Comparison of ENCODE assay signal across 25 mouse cellular contexts in genomic region chr8:117764625-117765024, GRCm38 (mm10). TPM values are rescaled to one million over a fixed set of nuclear protein-coding genes. Genes with fewer than 3 reads are reported as not detected.
DNase-seq lines count a peak whose midpoint lies in the region; ATAC-seq and TF ChIP-seq lines count a peak whose summit lies in the region.
"Had no signal": no experiment of that assay in that cellular context is flagged by ENCODE, and none has a peak within 500 bp of the region (broad histone marks: within the 10 kb centered on the region; RNA-seq: fewer than 3 reads in every experiment).

No protein-coding gene starts in this region.

- H3K4me2 ChIP-seq in stomach, embryonic 15.5 days: no peak overlapping the region
- H3K4me2 ChIP-seq in liver, embryonic 11.5 days: no peak overlapping the region
- no peak overlapping the region for H3K4me2 ChIP-seq in heart, embryonic 12.5 days
- H3K4me2 ChIP-seq: embryonic facial prominence, embryonic 13.5 days; forebrain, embryonic 12.5 days; forebrain, embryonic 15.5 days; heart, embryonic 11.5 days; heart, embryonic 15.5 days; hindbrain, embryonic 14.5 days had no signal

- ATAC-seq in Patski: peak; percentile 55
- peak; percentile 47; the same call in 1 of the 2 replicates for ATAC-seq in stomach, embryonic 15.5 days (ENCODE audit: insufficient read depth, low FRiP score, low read depth)
- ATAC-seq in liver, embryonic 11.5 days (replicated peaks; ENCODE audit: low FRiP score): no peak
- ATAC-seq in heart, embryonic 12.5 days (ENCODE audit: insufficient number of reproducible peaks, low FRiP score): no peak
- ATAC-seq: forebrain, embryonic 15.5 days; hindbrain, postnatal 0 days; inflammation-experienced regulatory T-cells, adult 6 months; intestine, embryonic 16.5 days had no signal

- CTCF ChIA-PET in Patski (lab: Charles Lee): no interaction called here

- POLR2A ChIA-PET in Patski (lab: Charles Lee): no interaction called here

- no peak overlapping the region; the same call in 1 of the 2 replicates for H3K9ac ChIP-seq in stomach, embryonic 15.5 days
- H3K9ac ChIP-seq in liver, embryonic 11.5 days (ENCODE audit: low read depth, low read length): no peak overlapping the region
- no peak overlapping the region for H3K9ac ChIP-seq in heart, embryonic 12.5 days
- H3K9ac ChIP-seq: embryonic facial prominence, embryonic 13.5 days; forebrain, embryonic 12.5 days; forebrain, embryonic 15.5 days; heart, embryonic 15.5 days; hindbrain, embryonic 14.5 days had no signal

- WGBS in stomach, embryonic 15.5 days: 47% methylated on average over 4 of the region's 4 CpGs
- 54% methylated on average over 4 of the region's 4 CpGs for WGBS in liver, embryonic 11.5 days
- WGBS in heart, embryonic 12.5 days: 48% methylated on average over 4 of the region's 4 CpGs

- no peaks in the 10 kb centered on the region for H3K4me1 ChIP-seq in stomach, embryonic 15.5 days
- H3K4me1 ChIP-seq in liver, embryonic 11.5 days (replicated peaks; ENCODE audit: control insufficient read depth, insufficient read depth, low read length): peaks cover 5% of the 10 kb centered on the region; the same call in 1 of the 2 replicates
- no peaks in the 10 kb centered on the region; the same call in 1 of the 2 replicates for H3K4me1 ChIP-seq in heart, embryonic 12.5 days (replicated peaks)
- H3K4me1 ChIP-seq: embryonic facial prominence, embryonic 13.5 days; forebrain, embryonic 12.5 days; forebrain, embryonic 15.5 days; heart, embryonic 15.5 days had no signal

- H3K27ac ChIP-seq in stomach, embryonic 15.5 days: peak overlapping the region; percentile 37; the same call in 1 of the 2 replicates
- H3K27ac ChIP-seq in liver, embryonic 11.5 days (ENCODE audit: low read depth, low read length): no peak overlapping the region
- H3K27ac ChIP-seq in heart, embryonic 12.5 days (ENCODE audit: poor library complexity, severe bottlenecking): no peak overlapping the region
- H3K27ac ChIP-seq: embryonic facial prominence, embryonic 13.5 days; forebrain, embryonic 12.5 days; forebrain, embryonic 15.5 days; heart, adult 2 months; heart, embryonic 15.5 days; hindbrain, embryonic 14.5 days; hindbrain, postnatal 0 days had no signal

- no peak overlapping the region for H3K4me3 ChIP-seq in stomach, embryonic 15.5 days (replicated peaks)
- no peak overlapping the region for H3K4me3 ChIP-seq in liver, embryonic 11.5 days (ENCODE audit: low read depth, low read length)
- no peak overlapping the region for H3K4me3 ChIP-seq in heart, embryonic 12.5 days
- H3K4me3 ChIP-seq: embryonic facial prominence, embryonic 13.5 days; forebrain, embryonic 12.5 days; forebrain, embryonic 15.5 days; heart, adult 2 months; heart, embryonic 15.5 days had no signal

- DNase-seq in 3T3-L1 (ENCODE audit: low read depth, low spot score) (peak; percentile 25), Patski (ENCODE audit: low read depth, low spot score) (no peak)
- DNase-seq in liver, embryonic 11.5 days (ENCODE audit: low spot score): no peak
- DNase-seq in right cerebral cortex, postnatal 36 days (ENCODE audit: low spot score in 2 of 2): no peak
- DNase-seq: adrenal gland, adult 2 months; adrenal gland, postnatal 14 days; cerebellum, adult 11 months; cerebellum, adult 2 months; cerebellum, adult 9-11 months; cerebellum, postnatal 25 days; gastrocnemius, postnatal 25 days; heart, adult 2 months; heart, postnatal 10 days; heart, postnatal 4 days had no signal

- no peaks in the 10 kb centered on the region for H3K9me3 ChIP-seq in stomach, embryonic 15.5 days
- H3K9me3 ChIP-seq in liver, embryonic 11.5 days (ENCODE audit: control insufficient read depth, low read length): no peaks in the 10 kb centered on the region
- no peaks in the 10 kb centered on the region; the same call in 1 of the 2 replicates for H3K9me3 ChIP-seq in heart, embryonic 12.5 days (replicated peaks)
- H3K9me3 ChIP-seq: embryonic facial prominence, embryonic 13.5 days; forebrain, embryonic 12.5 days; forebrain, embryonic 15.5 days; heart, embryonic 15.5 days had no signal

- no peaks in the 10 kb centered on the region for H3K27me3 ChIP-seq in Patski
- no peaks in the 10 kb centered on the region for H3K27me3 ChIP-seq in stomach, embryonic 15.5 days (replicated peaks)
- no peaks in the 10 kb centered on the region for H3K27me3 ChIP-seq in liver, embryonic 11.5 days (replicated peaks; ENCODE audit: control insufficient read depth, insufficient read depth, low read length)
- H3K27me3 ChIP-seq in heart, embryonic 12.5 days (replicated peaks): 0 out of 2 replicates have a peak, but pooled peaks cover 4% of the 10 kb centered on the region
- H3K27me3 ChIP-seq: embryonic facial prominence, embryonic 13.5 days; forebrain, embryonic 12.5 days; forebrain, embryonic 15.5 days; heart, embryonic 15.5 days had no signal

- no peaks in the 10 kb centered on the region for H3K36me3 ChIP-seq in stomach, embryonic 15.5 days
- H3K36me3 ChIP-seq in liver, embryonic 11.5 days (ENCODE audit: control insufficient read depth, insufficient read depth, low read length): no peaks in the 10 kb centered on the region
- no peaks in the 10 kb centered on the region for H3K36me3 ChIP-seq in heart, embryonic 12.5 days
- H3K36me3 ChIP-seq: embryonic facial prominence, embryonic 13.5 days; forebrain, embryonic 12.5 days; forebrain, embryonic 15.5 days; heart, embryonic 15.5 days had no signal

- in situ Hi-C loops in Patski (cut with MboI; ENCODE audit: low pct_unique_long_range_greater_than_20kb): no loop called here

- no peak for TF ChIP-seq CTCF in Patski (IDR thresholded peaks at IDR 0.05)

RNA-seq across cellular contexts. Expression of gene Mphosph6, which starts 37.1 kb away (rescaled TPM):
- polyA plus RNA-seq in Patski (2021): 59.3 TPM
- polyA plus RNA-seq in stomach, embryonic 15.5 days (2015; fragmentation: Nextera tagmentation; extraction: Ambion mirVana): 58.6 and 58.8 TPM in 2 replicates
- polyA plus RNA-seq in liver, embryonic 11.5 days (2014; fragmentation: Nextera tagmentation; extraction: Ambion mirVana): 83.7 and 89.8 TPM in 2 replicates
- polyA plus RNA-seq in heart, embryonic 12.5 days (2016; fragmentation: Nextera tagmentation; extraction: Ambion mirVana): 38.7 and 40.6 TPM in 2 replicates

Comparison
In these comparisons a context has a peak if more than half of its experiments do, and no peak if none do; other contexts are left out.
1. ATAC-seq: peak in Patski (single experiment) and stomach, embryonic 15.5 days (single experiment); none in liver, embryonic 11.5 days (single experiment) and heart, embryonic 12.5 days (single experiment).